ENCODE assay signal across 8 mouse cellular contexts in genomic region chr1:178527547-178528361, GRCm38 (mm10). TPM values are rescaled to one million over a fixed set of nuclear protein-coding genes. Genes with fewer than 3 reads are reported as not detected.
DNase-seq lines count a peak whose midpoint lies in the region; ATAC-seq and TF ChIP-seq lines count a peak whose summit lies in the region.

No protein-coding gene starts in this region.

- peaks cover 35% of the 10 kb centered on the region for H3K27me3 ChIP-seq in forebrain, embryonic 13.5 days
- no peaks in the 10 kb centered on the region for H3K27me3 ChIP-seq in heart, embryonic 16.5 days (ENCODE audit: control insufficient read depth, insufficient read depth, low read length)
- H3K27me3 ChIP-seq in liver, embryonic 15.5 days = peaks cover 70% of the 10 kb centered on the region
- peaks cover 5% of the 10 kb centered on the region for H3K27me3 ChIP-seq in neural tube, embryonic 13.5 days

- peak overlapping the region; percentile 74 for H3K9ac ChIP-seq in forebrain, embryonic 13.5 days
- H3K9ac ChIP-seq in heart, embryonic 16.5 days (ENCODE audit: low read length) = peak overlapping the region; percentile 78
- no peak overlapping the region for H3K9ac ChIP-seq in liver, embryonic 15.5 days
- H3K9ac ChIP-seq in neural tube, embryonic 13.5 days = peak overlapping the region; percentile 92

- H3K4me1 ChIP-seq in forebrain, embryonic 13.5 days = peaks cover 32% of the 10 kb centered on the region
- H3K4me1 ChIP-seq in heart, embryonic 16.5 days (ENCODE audit: control insufficient read depth, insufficient read depth, low read length) = peaks cover 11% of the 10 kb centered on the region
- H3K4me1 ChIP-seq in liver, embryonic 15.5 days (replicated peaks) = peaks cover 36% of the 10 kb centered on the region
- H3K4me1 ChIP-seq in neural tube, embryonic 13.5 days (replicated peaks) = peaks cover 48% of the 10 kb centered on the region

- no peaks in the 10 kb centered on the region for H3K9me3 ChIP-seq in forebrain, embryonic 13.5 days (replicated peaks)
- H3K9me3 ChIP-seq in heart, embryonic 16.5 days (replicated peaks; ENCODE audit: control insufficient read depth, low read length) = no peaks in the 10 kb centered on the region
- no peaks in the 10 kb centered on the region for H3K9me3 ChIP-seq in liver, embryonic 15.5 days (replicated peaks)
- H3K9me3 ChIP-seq in neural tube, embryonic 13.5 days = no peaks in the 10 kb centered on the region

- DNase-seq in brain, embryonic 14.5 days (ENCODE audit: low read depth) = peak; percentile 51
- peak; percentile 32 to 53 for DNase-seq in kidney, postnatal 25 days
- peak; percentile 62 for DNase-seq in thymus, postnatal 14 days

- peak overlapping the region; percentile 100 for H3K4me2 ChIP-seq in forebrain, embryonic 13.5 days
- peak overlapping the region; percentile 96 for H3K4me2 ChIP-seq in heart, embryonic 16.5 days (ENCODE audit: low read depth, low read length)
- H3K4me2 ChIP-seq in liver, embryonic 15.5 days = peak overlapping the region; percentile 74
- peak overlapping the region; percentile 98 for H3K4me2 ChIP-seq in neural tube, embryonic 13.5 days

- H3K4me3 ChIP-seq in forebrain, embryonic 13.5 days = peak overlapping the region; percentile 58
- H3K4me3 ChIP-seq in heart, embryonic 16.5 days (ENCODE audit: low read length) = peak overlapping the region; percentile 66
- H3K4me3 ChIP-seq in liver, embryonic 15.5 days (replicated peaks) = peak overlapping the region; percentile 51
- peak overlapping the region; percentile 72 for H3K4me3 ChIP-seq in neural tube, embryonic 13.5 days

- H3K27ac ChIP-seq in forebrain, embryonic 13.5 days = no peak overlapping the region
- peak overlapping the region; percentile 88 for H3K27ac ChIP-seq in heart, embryonic 16.5 days (ENCODE audit: low read length)
- H3K27ac ChIP-seq in liver, embryonic 15.5 days (replicated peaks) = no peak overlapping the region
- peak overlapping the region; percentile 92 for H3K27ac ChIP-seq in neural tube, embryonic 13.5 days (replicated peaks)

- TF ChIP-seq CTCF in brain, embryonic 14.5 days (IDR thresholded peaks at IDR 0.05; ENCODE audit: borderline replicate concordance, extremely low read depth, insufficient read depth, insufficient read length) = no peak

- TF ChIP-seq POLR2A in brain, embryonic 14.5 days (IDR thresholded peaks at IDR 0.05; ENCODE audit: borderline replicate concordance, extremely low read depth, insufficient read depth, insufficient read length, poor library complexity, severe bottlenecking) = no peak

- 0% methylated on average over 56 of the region's 59 CpGs for WGBS in forebrain, embryonic 13.5 days
- WGBS in heart, embryonic 16.5 days = 0% methylated on average over 58 of the region's 59 CpGs
- under 1% methylated on average over 59 of the region's 59 CpGs for WGBS in liver, embryonic 15.5 days (ENCODE audit: insufficient replicate concordance)
- under 1% methylated on average over 59 of the region's 59 CpGs for WGBS in neural tube, embryonic 13.5 days

- no peaks in the 10 kb centered on the region for H3K36me3 ChIP-seq in forebrain, embryonic 13.5 days (ENCODE audit: poor library complexity, severe bottlenecking)
- no peaks in the 10 kb centered on the region for H3K36me3 ChIP-seq in heart, embryonic 16.5 days (ENCODE audit: control insufficient read depth, insufficient read depth)
- no peaks in the 10 kb centered on the region for H3K36me3 ChIP-seq in liver, embryonic 15.5 days (replicated peaks)
- H3K36me3 ChIP-seq in neural tube, embryonic 13.5 days = no peaks in the 10 kb centered on the region

- ATAC-seq in CD4-positive, CD25-positive, alpha-beta regulatory T cell, adult 4 months = peak; percentile 48
- peak; percentile 26 for ATAC-seq in forebrain, embryonic 13.5 days
- peak; percentile 12 for ATAC-seq in heart, embryonic 16.5 days (replicated peaks; ENCODE audit: extremely low read depth, insufficient read depth, low FRiP score)
- ATAC-seq in liver, embryonic 15.5 days (ENCODE audit: insufficient read depth) = no peak
- peak; percentile 47 for ATAC-seq in neural tube, embryonic 13.5 days (ENCODE audit: low read depth)

RNA-seq across cellular contexts. Expression of gene Kif26b, which starts 1.2 kb away (rescaled TPM):
- polyA plus RNA-seq in CD4-positive, CD25-positive, alpha-beta regulatory T cell, adult 4 months (2017; shearing (Covaris generic)) = under 1 TPM in 1 of 2 experiments, not detected in 1; 0.04 TPM
- 5.6 and 17.0 TPM in 2 replicates for polyA plus RNA-seq in brain, embryonic 14.5 days (2012; rRNA removed)
- 2.7 and 2.9 TPM in 2 replicates for polyA plus RNA-seq in forebrain, embryonic 13.5 days (2015; fragmentation: Nextera tagmentation; extraction: Ambion mirVana)
- 5.1 and 6.5 TPM in 2 replicates for polyA plus RNA-seq in heart, embryonic 16.5 days (2015; fragmentation: Nextera tagmentation; extraction: Ambion mirVana)
- polyA plus RNA-seq in liver, embryonic 15.5 days (2015; fragmentation: Nextera tagmentation; extraction: Ambion mirVana) = 0.06 and 0.09 TPM in 2 replicates
- polyA plus RNA-seq in neural tube, embryonic 13.5 days (2015; fragmentation: Nextera tagmentation; extraction: Ambion mirVana) = 10.4 and 10.5 TPM in 2 replicates

Comparison
In these comparisons a context has a peak if more than half of its experiments do, and no peak if none do; other contexts are left out.
1. H3K27ac ChIP-seq: peak in heart, embryonic 16.5 days (single experiment) and neural tube, embryonic 13.5 days (single experiment); none in forebrain, embryonic 13.5 days (single experiment) and liver, embryonic 15.5 days (single experiment).
2. Peak in every context shown above with its lines, with median percentiles within 50 percentile points of each other: DNase-seq, H3K4me2 ChIP-seq and H3K4me3 ChIP-seq.